Mouse (Mus musculus): ENCODE data around the gene Ccs. TPM values are rescaled to one million over a fixed set of nuclear protein-coding genes. Genes with fewer than 3 reads are reported as not detected.
"Not testable (repeated sequence)": the region's sequence is repeated elsewhere in the genome, so short reads cannot be mapped to it uniquely, and the experiment has no call there.

Ccs gene
- 10 to 100 TPM; 36.6 to 37.1 TPM for total RNA-seq (2021)

DNA sequence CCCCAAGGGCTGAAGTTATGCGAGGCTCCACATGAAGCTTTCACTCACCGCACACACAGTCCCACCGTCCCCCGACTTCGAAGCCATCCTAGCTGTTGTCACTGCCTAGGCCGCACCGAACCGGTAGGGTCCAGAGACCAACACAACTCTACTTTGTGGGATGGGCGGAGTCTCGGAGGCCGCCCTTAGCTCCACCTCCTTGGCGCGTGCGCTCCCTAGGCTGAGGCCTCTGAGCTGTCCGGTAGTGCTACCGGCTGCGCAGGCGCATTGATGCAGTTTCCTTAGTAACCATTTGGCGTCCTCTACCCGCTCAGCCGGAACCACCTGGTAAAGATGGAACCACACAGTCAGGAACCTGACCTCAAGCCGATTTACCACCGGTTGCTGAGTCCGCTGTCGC is at the start of gene Ccs, which contains the start of gene Ccdc87:
Ccs (minus strand) TSS at position 184 of the 400 bp plus-strand sequence.
Ccdc87 (plus strand) TSS at position 218 of the 400 bp plus-strand sequence.
- peak; percentile 94 to 96 for DNase-seq

DNA sequence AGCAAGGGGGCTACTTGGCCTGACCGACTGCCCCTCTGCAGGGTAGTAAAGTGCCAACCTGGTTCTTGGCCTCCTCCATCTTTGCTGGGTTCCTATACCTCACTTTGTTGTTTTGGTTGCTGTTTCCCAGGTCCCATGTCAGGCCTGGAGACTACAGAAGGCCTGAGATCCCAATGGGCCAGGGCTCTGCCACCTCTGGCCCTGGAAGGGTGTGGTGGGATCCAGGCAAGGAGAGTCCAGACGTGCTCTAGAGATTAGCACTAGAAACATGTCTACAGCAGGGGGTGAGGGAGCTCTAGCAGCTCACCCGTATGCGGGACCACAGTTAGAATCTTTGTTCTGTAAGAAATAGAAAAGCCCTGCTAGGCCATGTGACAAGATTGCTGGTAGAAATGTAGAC is 44.8 kb upstream of the Ccs start:
- no peak for DNase-seq

DNA sequence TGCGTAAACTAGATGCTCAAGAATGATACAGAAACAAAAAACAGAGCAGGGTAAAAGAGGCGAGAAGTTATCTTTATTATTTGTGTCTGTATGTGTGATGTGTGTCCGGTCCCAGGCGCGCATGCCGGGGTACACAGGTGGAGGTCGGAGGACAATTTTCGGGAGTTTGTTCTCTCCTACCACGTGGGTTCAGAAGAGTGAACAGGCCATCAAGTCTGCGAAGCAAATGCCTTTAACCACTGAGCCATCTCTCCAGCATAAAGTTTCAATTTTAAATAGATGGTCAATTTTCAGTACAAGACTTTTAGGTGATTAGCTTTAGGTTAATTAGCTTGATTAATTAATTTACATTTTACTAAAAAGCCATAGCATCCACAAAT is 40.2 kb upstream of the Ccs start:
- DNase-seq, result no peak

DNA sequence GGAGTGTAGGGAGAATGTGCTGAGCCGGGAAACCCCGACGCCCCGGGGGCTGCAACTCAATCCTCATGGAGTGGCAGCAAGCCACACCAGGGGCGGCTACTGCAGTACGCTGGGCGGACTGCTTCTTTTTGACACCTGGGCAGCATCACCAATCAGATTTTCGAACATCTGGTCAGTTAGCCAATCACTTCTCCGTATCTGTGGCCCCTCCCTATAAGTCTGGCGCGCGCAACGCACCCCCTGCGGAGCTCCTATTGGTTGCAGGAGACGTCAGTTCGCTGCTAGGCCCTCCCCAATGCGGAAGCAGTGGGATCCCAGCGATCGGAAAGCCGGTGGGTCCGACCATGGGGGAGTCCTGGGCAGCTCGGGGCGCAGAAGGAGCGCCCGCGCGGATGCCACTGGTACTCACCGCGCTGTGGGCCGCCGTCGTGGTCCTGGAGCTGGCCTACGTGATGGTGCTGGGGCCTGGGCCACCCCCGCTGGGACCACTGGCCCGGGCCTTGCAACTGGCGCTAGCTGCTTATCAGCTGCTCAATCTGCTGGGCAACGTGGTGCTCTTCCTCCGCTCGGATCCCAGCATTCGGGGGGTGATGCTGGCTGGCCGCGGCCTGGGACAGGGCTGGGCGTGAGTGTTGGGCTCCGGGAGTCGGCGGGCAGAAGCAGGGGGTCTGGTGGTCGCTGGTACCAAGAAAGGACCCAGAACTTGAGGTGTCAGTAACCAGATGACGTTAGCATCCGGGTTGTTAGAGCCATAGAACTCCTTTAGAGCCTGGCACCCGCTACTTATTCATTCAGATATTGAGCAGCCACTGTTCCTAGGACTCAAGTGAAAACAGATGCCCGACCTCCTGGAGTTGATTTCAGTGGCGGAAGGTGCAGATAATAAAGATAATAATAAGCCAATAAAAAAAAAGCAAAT is 39.5 kb upstream of the Ccs start, which contains the start of gene Zdhhc24:
Zdhhc24 (plus strand) TSS at position 264 of the 919 bp plus-strand sequence.
- DNase-seq, result peak; percentile 96 to 97

DNA sequence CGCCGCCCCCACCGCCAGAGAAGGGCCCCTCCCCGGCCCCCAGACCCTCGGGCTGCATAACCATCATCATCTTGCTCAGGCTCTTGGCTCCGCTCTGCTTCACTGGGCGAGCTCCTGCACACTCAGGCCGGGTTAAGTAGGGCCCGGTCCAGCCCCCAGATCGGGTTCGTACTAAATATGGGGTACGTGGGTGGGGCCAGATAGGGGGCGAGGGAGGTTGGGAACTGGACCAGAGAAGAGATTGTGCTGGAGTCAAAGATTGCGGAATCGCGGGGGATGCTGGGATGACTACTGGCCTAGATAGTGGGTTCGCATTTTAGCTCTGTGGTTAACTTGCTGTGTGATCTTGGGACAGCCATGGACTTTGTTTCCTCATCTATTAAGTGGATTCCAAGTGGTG is 38.7 kb upstream of the Ccs start, which contains the start of gene Actn3:
Actn3 (minus strand) TSS at position 125 of the 400 bp plus-strand sequence.
- no peak for DNase-seq

DNA sequence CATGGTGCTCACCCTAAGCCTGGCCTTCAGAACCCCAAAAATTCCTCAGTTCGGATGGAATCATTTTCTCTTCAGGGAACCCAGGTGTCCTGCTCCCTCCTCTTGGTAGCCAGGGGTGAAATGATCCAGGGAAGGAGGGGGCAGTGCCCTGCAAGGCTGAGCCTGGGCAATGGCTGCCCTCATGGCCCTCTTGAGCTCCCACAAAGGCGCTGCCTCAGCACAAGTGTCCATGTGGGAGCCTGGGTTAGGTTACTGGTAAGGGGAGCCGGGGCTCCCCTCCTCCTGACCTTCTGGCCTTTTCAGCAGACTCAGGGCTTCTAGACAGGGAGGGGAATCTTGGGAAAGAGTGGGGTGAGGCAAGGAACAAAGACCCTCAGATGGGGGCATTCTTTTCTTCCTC is 37.6 kb upstream of the Ccs start:
- no peak for DNase-seq

DNA sequence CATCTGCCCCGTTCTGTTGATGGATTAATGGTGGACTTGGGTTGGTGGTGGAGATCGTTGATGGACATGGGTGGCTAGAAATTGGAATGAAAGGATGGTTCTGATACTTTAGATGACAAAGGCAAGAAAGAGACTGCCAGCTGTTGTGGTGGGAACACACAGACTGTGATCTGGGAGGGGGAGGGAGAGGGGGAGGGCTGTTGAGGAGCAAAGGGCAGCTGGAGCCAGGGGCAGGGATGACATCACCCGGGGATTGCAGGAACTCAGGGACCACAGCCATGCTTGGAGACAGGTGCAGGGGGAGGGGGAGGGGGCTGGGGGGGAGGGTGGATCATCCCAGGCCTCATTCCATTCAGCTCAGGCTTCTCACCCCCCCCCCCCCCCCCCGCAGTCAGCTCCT is 37.1 kb upstream of the Ccs start:
- DNase-seq, result no peak

DNA sequence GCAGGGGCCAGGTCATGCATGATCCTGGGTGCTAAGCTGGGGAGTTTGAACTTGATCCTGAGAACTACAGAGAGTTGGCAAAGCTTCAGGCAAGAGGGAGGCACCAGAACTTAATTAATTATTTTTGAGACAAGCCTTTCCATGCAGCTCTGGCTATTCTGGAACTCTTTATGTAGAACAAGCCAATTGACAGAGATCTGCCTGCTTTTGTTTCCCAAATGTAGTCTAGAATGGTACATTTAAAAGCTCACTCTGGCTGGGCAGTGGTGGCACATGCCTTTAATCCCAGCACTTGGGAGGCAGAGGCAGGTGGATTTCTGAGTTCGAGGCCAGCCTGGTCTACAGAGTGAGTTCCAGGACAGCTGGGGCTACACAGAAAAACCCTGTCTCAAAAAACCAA is 35.5 kb upstream of the Ccs start:
- DNase-seq, result not testable (repeated sequence)

DNA sequence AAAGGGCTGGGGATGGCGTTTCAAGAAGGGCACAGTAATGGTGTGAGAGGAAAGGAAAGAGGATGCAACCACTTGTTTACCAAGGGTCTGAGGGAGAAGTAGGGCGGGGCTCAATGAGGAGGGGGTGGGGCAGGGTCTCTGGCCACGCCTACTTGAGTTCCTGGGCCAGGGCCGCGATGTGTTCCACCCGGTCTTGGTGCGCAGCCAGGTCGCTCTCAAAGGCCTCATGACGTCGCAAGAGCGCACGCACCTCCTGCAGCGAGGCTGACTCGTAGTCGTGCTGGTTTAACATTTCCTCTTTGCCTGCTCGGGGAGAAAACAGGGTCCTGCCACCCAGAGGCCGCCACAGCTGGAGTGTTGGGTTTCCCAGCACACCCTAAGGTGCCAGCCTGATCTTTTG is 26.0 kb upstream of the Ccs start:
- DNase-seq, result no peak

DNA sequence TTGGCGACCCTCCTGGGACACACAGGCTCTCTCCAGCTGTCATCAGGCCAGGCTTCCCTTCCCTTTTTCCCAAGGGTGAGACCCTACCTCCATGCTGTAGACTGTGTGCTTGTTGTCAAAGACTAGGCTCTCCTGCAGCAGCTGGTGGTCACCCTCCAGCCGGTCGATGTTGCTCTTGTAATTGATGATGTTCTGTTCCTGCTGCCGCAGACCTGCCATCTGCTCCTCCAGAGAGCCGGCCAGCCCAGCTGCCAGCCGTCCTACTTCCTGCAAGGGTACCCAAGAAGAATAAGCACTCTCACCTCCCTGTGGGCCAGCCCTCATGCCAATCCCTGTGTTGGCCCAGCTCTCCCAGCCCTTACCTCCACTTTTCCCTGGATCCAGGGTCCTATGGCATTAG is 23.9 kb upstream of the Ccs start:
- no peak for DNase-seq

DNA sequence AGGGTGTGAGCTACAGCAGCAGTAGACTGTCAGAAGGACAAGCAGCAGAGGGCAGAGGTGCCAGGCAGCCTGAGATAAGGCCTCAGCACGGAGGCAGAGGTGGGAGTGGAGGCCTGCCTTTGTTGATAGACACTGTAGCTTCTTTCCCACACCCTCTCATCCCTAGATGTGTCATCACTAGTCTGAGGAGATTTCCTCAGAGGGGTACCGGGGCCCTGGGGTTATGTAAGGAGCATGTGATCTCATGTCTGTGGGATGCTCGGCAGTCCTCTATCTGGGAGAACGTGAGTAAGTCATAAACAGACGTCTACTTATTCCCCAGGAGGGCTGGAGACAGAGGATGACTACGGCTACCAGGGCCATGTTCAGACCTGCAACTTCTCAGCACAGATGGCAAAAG is 19.9 kb upstream of the Ccs start:
- DNase-seq, result no peak

DNA sequence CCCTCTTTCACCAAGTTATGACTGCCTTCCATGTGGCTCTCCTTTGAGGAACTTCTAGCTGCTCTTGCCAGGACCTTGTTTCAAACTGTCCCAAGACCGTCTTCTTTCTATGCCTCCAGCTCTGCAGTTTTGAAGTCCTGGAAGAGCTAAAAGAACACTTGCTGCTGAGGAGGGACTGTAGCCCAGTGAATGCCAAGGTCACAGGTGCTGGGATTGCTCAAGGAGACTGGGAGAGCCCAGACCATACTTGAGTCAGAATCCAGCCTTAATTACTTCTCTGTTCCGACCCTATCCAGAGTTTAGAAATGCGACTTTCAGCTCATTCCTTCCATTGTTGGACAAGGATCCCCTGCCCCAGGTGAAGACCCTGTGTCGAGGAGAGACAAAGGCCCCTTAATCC is 16.8 kb upstream of the Ccs start:
- DNase-seq, result no peak

DNA sequence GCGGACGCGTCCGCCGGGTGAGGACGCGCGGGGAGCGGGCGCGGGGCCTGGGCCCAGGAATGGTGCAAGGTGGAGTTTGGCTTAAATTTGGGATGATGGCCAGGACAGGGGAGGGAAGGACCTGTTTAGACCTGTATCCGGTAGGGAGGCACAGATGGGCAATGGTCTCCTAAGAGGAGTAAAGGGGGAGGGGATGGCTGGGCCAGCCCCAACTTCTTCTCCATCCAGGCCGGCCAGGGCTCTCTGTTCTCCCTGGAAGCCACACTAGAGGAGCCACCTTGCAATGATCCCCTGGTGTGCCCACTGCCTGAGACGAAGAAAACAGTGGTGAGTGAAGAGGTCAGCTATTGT is 16.3 kb upstream of the Ccs start:
- no peak for DNase-seq

DNA sequence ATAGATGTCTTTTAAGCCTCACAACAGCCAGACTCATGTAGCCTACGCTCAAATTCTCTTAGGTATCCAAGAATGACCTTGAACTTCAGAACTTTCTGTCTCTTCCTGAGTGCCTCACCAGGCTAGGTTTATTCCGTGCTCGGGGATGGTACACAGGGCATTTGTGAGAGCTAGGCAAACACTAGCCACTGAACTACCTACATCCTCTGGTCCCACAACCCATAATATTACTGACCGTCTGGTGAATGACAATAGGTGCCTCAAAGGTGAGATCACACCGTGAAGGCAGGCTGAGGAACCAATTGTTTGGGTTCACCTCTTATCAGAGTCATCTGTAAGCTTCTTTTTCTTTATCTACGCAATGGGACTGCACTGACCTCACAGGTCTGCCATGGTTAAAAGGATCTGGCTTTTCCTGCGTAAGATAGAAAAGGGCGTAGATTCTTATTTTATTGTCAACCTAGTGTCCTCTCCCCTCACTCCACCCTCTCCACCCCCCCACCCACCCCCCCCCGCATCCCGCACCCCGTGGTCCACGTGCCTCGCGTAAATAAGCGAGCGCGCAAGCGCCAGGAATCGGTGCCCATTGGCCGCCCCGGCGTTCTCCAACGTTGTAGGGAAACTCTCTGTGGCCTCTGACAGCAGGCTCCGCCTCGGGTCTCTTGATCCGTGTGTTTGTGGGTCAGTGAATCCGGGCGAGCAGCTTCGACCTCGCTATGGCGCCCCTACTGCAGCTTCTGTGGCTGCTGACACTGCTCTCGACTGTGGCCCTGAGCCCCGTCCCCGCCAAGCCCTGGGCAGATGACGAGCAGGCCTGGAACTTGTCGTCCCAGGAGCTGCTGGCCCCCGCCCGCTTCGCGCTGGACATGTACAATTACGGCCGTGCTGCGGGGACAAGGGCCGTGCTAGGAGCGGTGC is 15.7 kb upstream of the Ccs start, which contains the start of gene Ctsf:
Ctsf (plus strand) TSS at position 579 of the 918 bp plus-strand sequence.
- DNase-seq, result peak; percentile 90 to 91

DNA sequence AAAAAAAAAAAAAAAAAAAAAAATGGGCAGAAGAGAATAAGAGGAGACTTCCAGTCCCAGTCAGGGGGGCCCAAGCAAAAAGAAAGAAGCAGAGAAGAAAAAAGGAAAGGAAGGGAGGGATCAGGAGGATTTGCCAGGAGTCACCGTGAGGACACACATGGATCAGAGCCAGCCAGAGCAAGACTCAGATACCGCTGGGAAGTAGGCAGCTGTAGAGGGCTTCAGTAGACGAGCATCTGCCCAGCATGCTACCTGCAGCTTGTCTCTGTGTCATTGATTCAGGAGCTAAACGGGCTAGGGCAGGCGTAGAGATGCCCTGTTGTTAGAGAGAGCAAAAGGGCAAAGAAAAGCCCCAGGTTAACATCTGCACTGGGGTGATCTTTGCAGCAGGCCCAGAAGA is 11.1 kb upstream of the Ccs start:
- DNase-seq, result no peak

DNA sequence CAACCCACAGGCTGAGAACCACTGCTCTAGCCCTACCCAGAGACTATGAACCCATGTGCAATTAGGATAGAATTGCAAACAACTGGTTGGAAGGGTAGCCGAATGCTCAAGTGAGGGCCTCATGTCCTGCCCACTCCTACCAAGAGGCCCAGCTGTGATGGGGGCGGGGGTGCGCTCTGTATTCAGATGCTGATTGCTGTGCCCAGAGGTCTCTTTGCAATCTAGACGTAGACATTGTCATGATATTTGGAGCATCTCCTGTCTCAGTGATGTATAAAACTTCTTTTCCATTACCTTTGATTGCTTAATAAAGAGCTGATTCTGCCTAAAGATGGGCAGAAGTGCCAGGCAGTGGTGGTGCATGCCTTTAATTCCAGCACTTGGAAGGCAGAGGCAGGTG is 10.7 kb upstream of the Ccs start:
- no peak for DNase-seq

DNA sequence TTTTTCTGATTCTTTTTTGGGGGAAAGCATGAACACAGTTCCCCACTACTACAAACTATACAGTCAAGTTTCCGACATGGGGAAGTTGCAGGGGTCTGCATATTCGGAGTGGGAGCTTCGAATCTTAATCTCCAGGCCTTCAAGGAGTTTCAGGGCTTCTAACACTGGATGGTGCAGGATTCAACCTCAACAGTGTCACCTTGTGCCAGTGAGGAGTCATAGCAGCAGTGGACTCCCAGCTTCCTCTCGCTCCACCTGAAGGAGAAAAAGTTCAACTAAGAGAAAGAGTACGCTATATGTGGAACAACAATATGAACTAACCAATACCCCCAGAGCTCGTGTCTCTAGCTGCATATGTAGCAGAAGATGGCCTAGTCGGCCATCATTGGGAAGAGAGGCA is 8.4 kb upstream of the Ccs start:
- no peak for DNase-seq

DNA sequence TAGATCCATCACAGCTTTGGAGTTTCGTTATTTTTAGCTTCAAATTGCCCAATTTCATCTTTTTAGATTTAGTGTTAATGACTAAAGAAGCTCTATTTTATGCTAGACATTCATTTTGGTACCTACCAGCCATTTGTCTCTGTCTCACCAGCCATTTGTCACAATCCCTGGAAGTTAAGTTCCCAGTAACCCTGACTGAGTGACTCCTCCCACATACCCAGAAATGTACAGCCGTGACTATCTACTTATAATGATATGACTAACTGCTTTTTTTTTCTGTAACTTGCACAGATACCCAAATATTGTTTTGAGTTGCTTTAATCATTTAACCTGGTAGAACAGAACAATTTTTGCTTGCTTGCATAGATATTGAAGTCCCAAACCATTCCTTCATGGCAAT is 6.7 kb upstream of the Ccs start:
- no peak for DNase-seq

DNA sequence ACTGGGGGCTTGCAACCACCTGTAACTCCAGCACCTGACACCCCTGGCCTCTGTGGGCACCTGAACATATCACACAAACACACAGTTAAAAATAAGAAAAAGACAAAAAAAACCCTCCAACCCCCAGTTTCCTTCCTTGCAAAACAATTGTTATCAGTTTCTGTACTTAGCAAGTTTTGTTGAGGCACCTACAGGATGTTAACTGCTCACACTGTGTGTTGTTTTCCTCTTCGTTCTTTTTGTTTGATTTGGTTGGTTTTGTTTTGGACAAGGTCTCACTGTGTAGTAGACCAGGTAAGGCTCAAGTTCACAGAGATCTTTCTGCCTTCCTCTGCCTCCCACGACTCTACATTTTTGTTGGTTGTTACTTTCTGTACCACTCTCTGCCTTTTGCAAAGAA is 3.5 kb upstream of the Ccs start:
- no peak for DNase-seq

DNA sequence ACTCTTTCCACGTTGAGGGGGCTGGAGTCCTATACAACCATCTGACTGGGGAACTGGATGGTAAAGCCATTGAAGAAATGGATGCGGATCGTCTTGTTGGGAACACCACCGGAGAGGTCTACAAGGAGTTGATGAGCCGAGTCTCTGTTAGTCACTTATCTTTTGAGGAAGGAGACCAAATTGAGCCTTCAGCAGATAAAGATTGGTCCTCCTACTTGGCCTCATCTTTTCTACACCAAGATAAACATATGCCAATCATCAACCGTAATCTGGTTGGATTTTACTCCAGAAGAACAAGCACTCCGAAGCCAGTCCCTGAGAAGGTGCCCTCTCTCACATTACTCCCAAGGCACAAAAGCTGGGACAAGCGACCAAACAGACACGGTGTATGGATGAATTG is 1.7 kb upstream of the Ccs start:
- DNase-seq, result no peak

DNA sequence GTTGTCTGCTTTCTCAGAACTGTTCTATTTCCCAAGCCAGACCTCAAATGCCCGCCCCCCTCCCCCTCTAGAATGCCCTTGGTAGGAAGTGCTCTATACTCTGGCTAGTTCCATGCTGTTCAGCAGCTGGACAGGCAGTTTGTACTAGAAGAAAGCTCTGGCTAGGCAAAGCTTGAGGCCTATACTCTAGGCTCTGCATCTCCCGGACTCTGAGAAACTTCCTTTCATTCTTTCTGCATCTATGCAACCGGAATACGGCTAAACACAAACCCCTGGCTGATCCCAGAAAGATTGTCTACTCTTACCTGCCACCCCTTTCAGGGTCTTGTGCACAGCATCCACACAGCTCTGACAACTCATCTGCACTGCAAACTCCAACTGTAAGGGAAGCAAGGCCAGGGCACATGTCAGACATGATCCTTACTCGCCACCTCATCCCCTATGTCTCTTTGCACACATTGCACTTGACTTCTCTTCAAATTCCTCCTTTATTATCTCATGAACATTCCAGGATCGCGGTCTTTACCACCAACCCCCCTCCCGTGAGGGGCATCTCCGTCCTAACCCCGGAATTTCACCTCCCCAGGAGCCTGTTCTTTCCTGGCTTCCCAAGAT is 499 bp downstream of the Ccs start:
- no peak for DNase-seq

DNA sequence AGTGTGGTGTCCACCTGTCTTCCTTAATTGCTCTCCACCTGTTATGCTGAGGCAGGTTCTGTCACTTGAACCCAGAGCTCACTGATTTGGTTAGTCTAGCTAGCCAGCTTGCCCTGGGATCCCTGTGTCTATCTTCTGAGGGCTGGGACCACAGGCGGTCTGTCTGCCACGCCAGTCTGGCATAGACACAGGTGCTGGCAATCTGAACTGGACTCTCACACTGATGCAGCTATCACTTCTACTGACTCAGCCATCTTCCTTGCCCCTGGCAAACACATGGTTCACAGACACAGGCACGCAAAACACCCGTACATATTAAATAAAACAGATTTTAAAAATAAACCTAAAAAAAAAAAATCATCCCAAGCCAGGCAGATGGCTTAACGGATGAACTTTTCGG is 2.1 kb downstream of the Ccs start:
- no peak for DNase-seq

DNA sequence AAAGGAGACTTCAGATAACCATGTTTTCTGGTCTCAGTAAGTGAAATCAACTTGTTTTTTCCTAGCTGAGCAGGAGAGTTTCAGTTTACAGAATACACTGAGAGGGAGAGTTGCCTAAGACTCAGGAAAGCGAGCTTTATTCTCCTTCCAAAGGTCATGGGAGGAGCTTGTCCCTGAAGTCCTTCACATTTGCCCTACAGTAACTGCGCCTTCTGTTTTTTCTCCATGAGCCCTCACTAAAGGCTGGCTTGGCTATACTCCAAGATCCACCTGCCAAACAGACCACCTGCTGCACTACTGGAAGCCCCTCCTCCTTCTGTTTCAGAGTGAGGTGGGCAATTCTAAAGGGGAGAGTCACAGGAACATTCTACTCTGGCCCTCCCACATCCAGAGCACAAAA is 3.0 kb downstream of the Ccs start:
- no peak for DNase-seq
